Mouse (Mus musculus) liver, embryonic 14.5 days (tissue): ENCODE data around the gene Ppp1r37. TPM values are rescaled to one million over a fixed set of nuclear protein-coding genes. Genes with fewer than 3 reads are reported as not detected.

Source experiments
- ATAC-seq: fragments of 200-750 bp; cut with Nextera tagmentation; 2 replicates; pipeline ENCODE4 v1.8.0; 2017; ENCODE audit warnings: moderate number of reproducible peaks, mild to moderate bottlenecking, moderate library complexity; ENCODE audit not compliant: insufficient read depth
- DNase-seq, 3 experiments: peaks; one replicate each; pipeline ENCODE4 v3.0.0-alpha.2; 2012 to 2013; ENCODE audit warnings: low read depth in 3 of 3, low spot score in 3 of 3
- H3K27ac ChIP-seq: fragments of 300-500 bp; sonication (generic); 2 replicates; pipeline ENCODE4 v1.5.1; 2014; ENCODE audit warnings: moderate library complexity, mild to moderate bottlenecking, control low read depth, inconsistent platforms
- H3K27me3 ChIP-seq: fragments of 300-500 bp; sonication (generic); 2 replicates; pipeline ENCODE4 v1.6.1; 2014; ENCODE audit warnings: mild to moderate bottlenecking, low read length, moderate library complexity; ENCODE audit not compliant: control insufficient read depth, insufficient read depth
- H3K36me3 ChIP-seq: fragments of 300-500 bp; sonication (generic); replicated peaks from 2 replicates; pipeline ENCODE4 v1.6.1; 2014; ENCODE audit warnings: low read depth; ENCODE audit not compliant: control insufficient read depth, insufficient read depth
- H3K4me1 ChIP-seq, 2 experiments: fragments of 200-500 bp in 1 of 2; fragments of 300-500 bp in 1 of 2; sonication (generic) in 1 of 2; replicated peaks; 2 replicates each; pipeline ENCODE4 v1.6.1; 2012 to 2014; ENCODE audit warnings: antibody characterized with exemption in 1 of 2, inconsistent platforms in 1 of 2, low read length in 1 of 2; ENCODE audit not compliant: control insufficient read depth in 2 of 2, insufficient read depth in 2 of 2
- H3K4me2 ChIP-seq: fragments of 300-500 bp; sonication (generic); 2 replicates; pipeline ENCODE4 v1.6.1; 2014; ENCODE audit warnings: low read depth, mild to moderate bottlenecking, control low read depth, moderate library complexity
- H3K4me3 ChIP-seq, 2 experiments: fragments of 200-500 bp in 1 of 2; fragments of 300-500 bp in 1 of 2; sonication (generic) in 1 of 2; 2 replicates each; pipeline ENCODE4 v1.5.1; 2012 to 2014; ENCODE audit warnings: low read depth in 2 of 2, low read length in 2 of 2, mild to moderate bottlenecking in 2 of 2, control low read depth in 1 of 2, inconsistent platforms in 1 of 2, moderate library complexity in 1 of 2; ENCODE audit not compliant: insufficient read depth in 1 of 2
- H3K9ac ChIP-seq: fragments of 300-500 bp; sonication (generic); replicated peaks from 2 replicates; pipeline ENCODE4 v1.6.1; 2014; ENCODE audit warnings: mild to moderate bottlenecking, control low read depth, moderate library complexity
- H3K9me3 ChIP-seq: fragments of 300-500 bp; sonication (generic); 2 replicates; pipeline ENCODE4 v1.6.1; 2016; ENCODE audit warnings: low read length, mixed read lengths; ENCODE audit not compliant: control insufficient read depth
- CTCF ChIP-seq: IDR thresholded peaks from 2 replicates; pipeline ENCODE4 v1.5.1; 2016; ENCODE audit warnings: antibody characterized with exemption, low read depth, control low read depth
- EP300 ChIP-seq: IDR thresholded peaks from 2 replicates; pipeline ENCODE4 v1.6.1; 2016; ENCODE audit warnings: antibody characterized with exemption, low read depth
- WGBS: fragments of 180-500 bp; shearing (Covaris S2); extraction: QIAGEN DNeasy Blood & Tissue Kit; methylation state at CpG from one replicate; pipeline ENCODE4 v1.1.7; 2014; ENCODE audit not compliant: insufficient replicate concordance; 5-methylcytosine and 5-hydroxymethylcytosine counted together
- polyA plus RNA-seq, 2 experiments: library from polyadenylated mRNA; depleted of rRNA in 1 of 2; stranded (reverse) in 1 of 2; unstranded in 1 of 2; fragments of >200 nt; fragmentation: Nextera tagmentation in 1 of 2; extraction: Ambion mirVana in 1 of 2; gene quantifications; 2 replicates each; pipeline versions ENCODE4 v1.2.1 to v1.2.3; 2012 to 2014

The Ppp1r37 gene
- polyA plus RNA-seq, 2 experiments: 1.5 to 21.8 TPM

GRCm38 (mm10) chr7:19542155-19542691, 20.7 kb downstream of the Ppp1r37 start:
- DNase-seq: no peak
- no peak for ATAC-seq
- Histone ChIP-seq H3K9me3 (no peaks in the 10 kb centered on the region), H3K27me3 (no peaks in the 10 kb centered on the region), H3K4me1 (peaks cover 0 to 9% of the 10 kb centered on the region in 2 experiments), H3K4me3 (no peak overlapping the region), H3K4me2 (no peak overlapping the region), H3K9ac (no peak overlapping the region), H3K27ac (no peak overlapping the region), H3K36me3 (no peaks in the 10 kb centered on the region; the same call in none of the 2 replicates)
- 61% methylated on average over 8 of the region's 8 CpGs for WGBS
- TF ChIP-seq CTCF (no peak), EP300 (no peak)

GRCm38 (mm10) chr7:19541681-19542154, 21.2 kb downstream of the Ppp1r37 start:
- Histone ChIP-seq H3K4me3 (no peak overlapping the region), H3K4me1 (peaks cover 0 to 8% of the 10 kb centered on the region in 2 experiments), H3K9me3 (no peaks in the 10 kb centered on the region), H3K27me3 (no peaks in the 10 kb centered on the region), H3K4me2 (no peak overlapping the region), H3K36me3 (no peaks in the 10 kb centered on the region; the same call in none of the 2 replicates), H3K27ac (no peak overlapping the region), H3K9ac (no peak overlapping the region)
- TF ChIP-seq CTCF: no peak
- no peak for TF ChIP-seq EP300
- DNase-seq (no peak), ATAC-seq (no peak)
- WGBS: 76% methylated on average over 7 of the region's 7 CpGs

GRCm38 (mm10) chr7:19540771-19541566, 21.9 kb downstream of the Ppp1r37 start:
- no peak overlapping the region for H3K4me3 ChIP-seq
- no peak for TF ChIP-seq EP300
- TF ChIP-seq CTCF: no peak
- no peaks in the 10 kb centered on the region for H3K9me3 ChIP-seq
- WGBS: 88% methylated on average over 2 of the region's 2 CpGs
- DNase-seq: no peak
- H3K36me3 ChIP-seq: no peaks in the 10 kb centered on the region; the same call in none of the 2 replicates
- peaks cover 0 to 3% of the 10 kb centered on the region in 2 experiments; a peak in 2 of 4 replicates for H3K4me1 ChIP-seq
- no peak overlapping the region for H3K27ac ChIP-seq
- no peak overlapping the region for H3K9ac ChIP-seq
- no peaks in the 10 kb centered on the region for H3K27me3 ChIP-seq
- no peak overlapping the region for H3K4me2 ChIP-seq
- no peak for ATAC-seq

- H3K9ac ChIP-seq: no peak overlapping the region
- H3K4me2 ChIP-seq: no peak overlapping the region
- ATAC-seq (no peak; the same call in 1 of the 2 replicates), DNase-seq (no peak)
- H3K36me3 ChIP-seq: peaks cover 46% of the 10 kb centered on the region
- no peak overlapping the region for H3K27ac ChIP-seq
- H3K4me3 ChIP-seq: no peak overlapping the region
- H3K4me1 ChIP-seq: no peaks in the 10 kb centered on the region
- H3K27me3 ChIP-seq: no peaks in the 10 kb centered on the region
- TF ChIP-seq CTCF (no peak), EP300 (no peak)
- WGBS: 92% methylated on average over 10 of the region's 10 CpGs
- no peaks in the 10 kb centered on the region for H3K9me3 ChIP-seq
These were observed 28.2 kb downstream of the Ppp1r37 start for GRCm38 (mm10) chr7:19534676-19535075.

- Histone ChIP-seq H3K27me3 (no peaks in the 10 kb centered on the region), H3K27ac (no peak overlapping the region), H3K4me1 (no peaks in the 10 kb centered on the region), H3K4me2 (no peak overlapping the region), H3K9me3 (no peaks in the 10 kb centered on the region), H3K36me3 (peaks cover 46% of the 10 kb centered on the region), H3K4me3 (no peak overlapping the region), H3K9ac (no peak overlapping the region)
- ATAC-seq: no peak
- WGBS: 89% methylated on average over 14 of the region's 14 CpGs
- TF ChIP-seq EP300 (no peak), CTCF (no peak)
- no peak for DNase-seq
These were observed 30.6 kb downstream of the Ppp1r37 start for GRCm38 (mm10) chr7:19532240-19532639.
